In the genomic region with DNA sequence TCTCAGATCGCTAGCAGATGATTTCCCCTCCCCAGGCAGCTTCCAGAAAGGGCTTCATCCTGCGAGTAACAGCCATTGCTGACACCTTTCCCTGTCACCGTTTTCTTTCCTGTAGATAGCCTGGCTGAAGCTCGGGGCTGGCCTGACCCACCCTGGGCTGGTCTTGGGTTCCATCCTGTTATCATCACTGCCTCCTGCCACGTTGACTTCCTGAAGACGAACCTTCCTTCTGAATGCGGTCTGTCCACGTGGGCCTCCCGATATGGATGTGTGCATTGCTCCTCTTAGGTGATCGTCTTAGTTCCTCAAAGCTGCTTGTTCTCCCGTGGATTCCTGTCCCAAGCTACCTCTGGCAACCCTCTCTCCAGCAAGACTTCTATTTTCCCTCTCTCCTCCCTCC, we compare ENCODE assay signal across 19 mouse cellular contexts.
"Had no signal": no experiment of that assay in that cellular context is flagged by ENCODE, and none has a peak within 500 bp of the region (broad histone marks: within the 10 kb centered on the region; RNA-seq: fewer than 3 reads in every experiment).

No protein-coding gene starts in this region.

- DNase-seq: lung, adult 18-20 months; lung, postnatal 14 days; lung, postnatal 36 days; retina, postnatal 1 day; right cerebral cortex, adult 18-20 months; right cerebral cortex, postnatal 25 days; right cerebral cortex, postnatal 4 days; spleen, adult 18-20 months; thymus, adult 2 months; thymus, postnatal 25 days; thymus, postnatal 4 days had no signal

- H3K4me2 ChIP-seq: midbrain, embryonic 11.5 days; midbrain, embryonic 13.5 days; midbrain, embryonic 15.5 days; neural tube, embryonic 12.5 days had no signal

- H3K9ac ChIP-seq: lung, embryonic 15.5 days; midbrain, embryonic 13.5 days; midbrain, embryonic 15.5 days; neural tube, embryonic 12.5 days had no signal

- H3K4me3 ChIP-seq: lung, embryonic 15.5 days; megakaryocyte, embryonic 14.5 days; midbrain, embryonic 13.5 days; midbrain, embryonic 15.5 days; neural tube, embryonic 12.5 days had no signal

- H3K9me3 ChIP-seq: lung, embryonic 15.5 days; midbrain, embryonic 13.5 days; midbrain, embryonic 15.5 days; neural tube, embryonic 12.5 days had no signal

- H3K36me3 ChIP-seq: lung, embryonic 15.5 days had no signal

- H3K4me1 ChIP-seq: lung, embryonic 15.5 days; megakaryocyte, embryonic 14.5 days had no signal

- ATAC-seq: lung, postnatal 0 days; midbrain, embryonic 13.5 days; midbrain, embryonic 15.5 days had no signal

- H3K27ac ChIP-seq: lung, embryonic 15.5 days; macrophage; midbrain, embryonic 13.5 days; midbrain, embryonic 15.5 days; neural tube, embryonic 12.5 days had no signal

- H3K27me3 ChIP-seq: lung, embryonic 15.5 days; megakaryocyte, embryonic 14.5 days; midbrain, embryonic 13.5 days; midbrain, embryonic 15.5 days; neural tube, embryonic 12.5 days had no signal
